Mouse (Mus musculus) neutrophil, adult 5-6 weeks (primary cell): ENCODE results near the gene Tox3. TPM values are rescaled to one million over a fixed set of nuclear protein-coding genes. Genes with fewer than 3 reads are reported as not detected.

Experiments
- ATAC-seq: fragments of 151-379, 151-347 bp; 2 replicates; pipeline ENCODE4 v1.8.0; 2017; ENCODE audit warnings: mild to moderate bottlenecking, moderate TSS enrichment; ENCODE audit not compliant: insufficient number of reproducible peaks, poor library complexity, low FRiP score, severe bottlenecking; ENCODE audit errors: extremely low read depth
- total RNA-seq: library from RNA; stranded (forward); fragments of 200-1000 nt; gene quantifications from 2 replicates; pipeline ENCODE4 v1.2.3, GENCODE M21; 2017

Gene Tox3
- total RNA-seq, 1 experiment from 2014 or later, result 0.47 TPM

- ATAC-seq, result no peak
Observed at GRCm38 (mm10) chr8:90246357-90246756, 101.8 kb downstream of the Tox3 start.

DNA sequence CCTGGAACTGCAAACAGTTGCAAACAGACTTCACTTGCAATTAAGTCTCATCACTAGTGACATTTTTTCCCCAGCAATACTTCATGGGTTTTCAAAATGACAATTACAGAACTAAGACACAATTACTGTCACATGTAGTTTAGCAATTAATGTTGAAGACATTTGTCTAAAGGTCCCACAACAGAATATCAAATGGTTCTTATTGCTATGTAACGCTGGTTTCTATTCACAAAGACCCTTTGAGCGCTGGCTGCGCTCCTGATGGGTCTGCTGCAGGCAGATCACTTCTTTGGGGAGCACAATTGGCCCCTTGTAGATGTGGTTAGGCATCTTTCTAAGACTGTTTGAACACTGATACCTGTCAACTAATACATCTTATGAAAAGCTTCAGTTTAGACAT is 102.3 kb downstream of the Tox3 start:
- no peak for ATAC-seq

- ATAC-seq, result no peak
Observed at GRCm38 (mm10) chr8:90245187-90245586, 103.0 kb downstream of the Tox3 start.

DNA sequence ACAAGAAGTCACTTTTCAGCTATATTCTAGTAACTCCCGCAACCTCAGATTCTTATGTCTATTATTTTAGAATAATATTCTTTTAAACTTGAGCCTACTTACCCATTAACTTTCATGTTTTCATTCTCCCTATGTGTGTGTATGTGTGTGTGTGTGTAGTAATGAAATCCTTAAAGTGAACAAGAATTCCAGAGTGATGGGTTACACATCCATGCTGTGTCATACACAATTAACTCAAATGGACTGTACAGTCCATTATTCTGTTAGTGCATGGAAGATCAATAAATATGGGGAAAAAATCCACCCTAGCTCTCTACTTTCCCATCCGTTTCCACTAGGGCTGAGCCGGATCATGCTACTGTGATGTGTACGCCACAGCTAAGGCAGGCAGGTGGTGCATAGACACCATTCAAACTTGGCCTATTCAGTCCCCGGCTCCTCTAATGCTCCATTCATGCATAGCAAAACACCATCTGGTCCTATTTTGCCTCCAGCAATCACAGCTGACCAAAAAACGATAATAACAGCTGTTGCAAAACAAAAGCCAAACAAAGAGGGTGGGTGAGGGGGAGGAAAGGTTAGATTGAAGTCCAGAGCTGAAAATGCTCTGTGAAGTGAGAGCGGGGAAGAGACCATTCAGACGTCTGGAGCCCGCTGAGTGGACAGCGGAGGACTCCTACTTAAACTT is 103.5 kb downstream of the Tox3 start:
- ATAC-seq, result no peak

- no peak for ATAC-seq
Observed at GRCm38 (mm10) chr8:90243957-90244356, 104.2 kb downstream of the Tox3 start.

- ATAC-seq, result no peak
Observed at GRCm38 (mm10) chr8:90242351-90242750, 105.8 kb downstream of the Tox3 start.

DNA sequence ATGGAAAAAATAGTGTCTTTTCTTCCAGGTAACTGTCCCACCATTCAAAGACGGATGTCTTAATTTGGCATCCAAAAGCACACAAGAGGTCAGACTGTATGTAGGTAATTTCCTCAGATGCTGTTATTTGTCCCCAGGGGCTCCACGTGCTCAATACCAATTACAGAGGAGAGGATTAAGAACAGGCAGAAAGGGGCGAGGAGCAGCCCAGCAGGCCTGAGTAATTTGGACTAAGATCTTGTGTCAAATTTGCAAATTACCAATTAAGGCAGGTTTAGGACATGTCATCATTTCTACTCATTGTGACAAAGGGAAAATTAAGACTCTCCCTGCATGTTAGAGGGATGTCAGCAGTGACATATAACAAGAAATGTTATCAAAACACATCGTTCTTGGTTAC is 106.7 kb downstream of the Tox3 start:
- ATAC-seq, result no peak

DNA sequence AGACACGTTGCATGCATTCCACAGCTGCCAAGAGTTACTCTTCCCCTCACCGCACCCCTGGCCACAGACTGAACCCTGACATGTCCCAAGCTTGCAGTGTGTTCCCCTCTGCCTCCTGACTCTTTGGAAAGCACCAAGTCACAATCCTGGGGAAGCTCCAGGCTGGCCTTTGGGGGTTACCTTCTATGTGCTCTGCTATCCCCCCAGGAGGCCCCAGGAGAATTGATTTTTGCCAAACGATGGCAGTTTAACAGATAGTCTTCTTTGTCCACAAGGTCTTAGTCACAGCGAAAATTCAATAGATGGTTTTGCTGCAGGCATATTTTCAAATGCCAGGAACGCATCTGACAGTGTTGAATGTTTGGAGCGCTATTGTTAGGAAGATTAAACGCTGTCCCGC is 115.6 kb downstream of the Tox3 start:
- ATAC-seq, result no peak

GRCm38 (mm10) chr8:90224172-90224571 is 124.0 kb downstream of the Tox3 start:
- no peak for ATAC-seq

DNA sequence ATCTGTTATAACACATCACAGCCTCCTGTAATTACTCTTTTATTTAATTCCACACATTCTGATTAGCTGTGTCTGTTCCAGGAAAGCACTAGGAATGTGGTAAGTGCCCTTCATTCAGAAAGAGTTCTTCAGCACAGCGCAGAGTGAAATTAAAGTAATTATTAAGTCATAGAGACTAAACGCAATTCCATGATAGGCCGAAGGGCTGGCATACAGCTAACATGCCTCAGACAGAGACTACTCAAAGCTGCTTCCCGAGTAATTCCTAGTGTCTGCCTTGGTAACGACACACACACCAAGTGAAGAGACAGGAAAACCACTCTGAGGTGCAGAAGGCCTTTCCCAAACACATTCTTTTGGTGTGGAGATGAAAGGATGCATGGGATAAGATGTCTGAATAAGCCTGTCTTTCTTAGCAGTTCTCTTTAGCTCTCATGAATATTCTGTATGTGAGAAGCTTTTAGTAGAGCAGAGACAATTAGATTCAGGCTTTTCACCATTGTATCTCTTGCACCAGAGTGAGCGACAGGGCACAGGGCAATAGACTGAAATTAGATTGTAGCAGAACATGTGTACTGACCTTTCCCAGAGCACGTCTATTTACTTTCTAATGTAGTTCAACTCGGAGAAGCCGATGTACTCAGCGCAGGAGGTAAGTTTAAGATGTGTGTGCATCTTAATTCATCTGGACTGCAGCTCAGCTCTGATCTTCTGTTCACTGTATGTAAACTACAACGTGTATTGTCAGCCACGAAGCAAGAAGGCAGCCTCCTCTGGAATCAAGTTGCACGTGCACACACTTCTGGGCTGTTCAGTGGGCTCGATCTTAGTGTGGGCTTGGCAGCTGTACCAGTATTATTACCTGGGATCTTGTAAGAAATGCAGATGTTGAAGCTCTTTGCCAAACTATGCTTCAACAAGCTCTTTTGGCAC is 138.8 kb downstream of the Tox3 start:
- no peak for ATAC-seq
